Mouse (Mus musculus) thymus, postnatal 36 days (tissue): ENCODE results near the gene Rtcb.
A peak's percentile ranks its signal among the peaks of the same experiment; 100 is the strongest.

Source experiments
- DNase-seq, 2 experiments: peaks; one replicate each; pipeline ENCODE4 v3.0.0; 2022; ENCODE audit warnings: mixed read lengths in 2 of 2

Gene Rtcb

DNA sequence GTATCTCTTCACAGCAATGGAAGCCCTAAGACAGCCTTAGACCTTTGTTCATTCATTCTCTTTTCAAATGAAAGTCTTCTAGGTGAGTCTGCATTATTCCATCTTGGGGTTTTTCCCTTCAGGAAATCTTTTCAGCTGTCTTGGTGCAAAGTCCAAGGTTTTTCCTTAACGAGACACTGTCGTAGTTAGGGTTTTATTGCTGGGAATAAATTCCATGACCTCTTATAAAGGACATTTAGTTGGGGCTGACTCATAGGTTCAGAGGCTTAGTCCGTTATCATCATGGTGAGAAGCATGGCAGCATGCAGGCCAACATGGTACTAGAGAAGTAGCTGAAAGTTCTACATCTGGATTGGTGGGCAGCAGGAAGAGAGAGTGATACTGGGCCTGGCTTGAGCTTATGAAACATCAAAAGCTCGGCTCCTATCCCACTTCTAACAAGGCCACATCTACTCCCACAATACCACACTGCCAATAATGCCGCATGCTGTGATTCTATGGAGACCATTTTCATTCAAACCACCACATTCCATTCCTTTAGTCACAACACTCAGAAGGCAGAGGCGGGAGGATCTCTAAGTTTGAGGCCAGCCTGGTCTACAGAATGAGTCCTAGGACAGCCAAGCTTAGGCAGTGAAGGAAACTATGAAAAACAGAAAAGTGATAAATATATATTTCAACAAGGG is 21.2 kb downstream of the Rtcb start:
- DNase-seq, result no peak

DNA sequence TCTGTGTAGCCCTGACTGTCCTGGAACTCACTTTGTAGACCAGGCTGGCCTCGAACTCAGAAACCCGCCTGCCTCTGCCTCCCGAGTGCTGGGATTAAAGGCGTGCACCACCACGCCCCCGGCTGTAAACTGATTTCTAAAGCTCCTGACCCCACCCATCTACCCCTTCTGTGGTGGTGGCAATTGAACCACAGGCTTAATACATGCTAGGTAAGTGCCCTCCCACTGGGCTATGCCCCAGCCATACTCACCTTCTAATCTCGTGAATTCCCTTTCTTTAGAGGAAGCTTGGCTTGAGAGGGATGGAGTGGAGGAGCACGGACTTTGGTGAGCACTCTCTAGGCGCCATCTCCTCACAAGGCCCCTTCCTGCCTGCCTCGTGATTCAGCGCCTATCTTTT is 27.7 kb downstream of the Rtcb start:
- no peak for DNase-seq

- DNase-seq, result no peak
These were observed 28.4 kb downstream of the Rtcb start for GRCm38 (mm10) chr10:85929208-85929591.

DNA sequence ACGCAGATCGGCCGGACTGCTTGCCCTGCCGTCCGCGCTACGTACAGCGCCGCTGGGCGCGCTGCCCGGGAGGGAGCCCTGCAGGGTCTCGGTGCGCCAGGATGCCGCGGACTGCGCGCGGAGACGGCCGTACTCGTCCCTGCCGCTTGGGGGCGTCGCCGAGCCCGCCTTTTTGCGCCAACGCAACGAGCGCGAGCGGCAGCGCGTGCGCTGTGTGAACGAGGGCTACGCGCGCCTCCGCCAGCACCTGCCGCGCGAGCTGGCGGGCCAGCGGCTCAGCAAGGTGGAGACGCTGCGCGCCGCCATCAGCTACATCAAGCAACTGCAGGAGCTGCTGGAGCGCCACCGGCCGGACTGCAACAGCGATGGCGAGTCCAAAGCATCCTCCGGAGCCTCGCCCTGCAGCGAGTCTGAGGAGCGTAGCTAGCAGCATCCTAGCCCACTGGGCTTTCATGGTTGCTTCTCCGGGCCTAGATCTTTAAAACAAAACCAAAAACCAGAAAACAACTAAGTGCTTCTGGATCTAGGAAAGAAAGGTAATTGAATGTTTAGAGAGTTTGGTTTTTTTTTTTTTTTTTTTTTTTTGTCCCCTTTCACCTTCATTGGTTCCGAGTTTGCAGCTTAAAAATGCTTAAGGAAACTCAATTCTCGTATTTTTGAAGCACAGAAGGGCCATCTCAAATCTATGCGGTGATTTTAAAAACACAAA is 29.0 kb downstream of the Rtcb start:
- DNase-seq, result peak; percentile 76 to 82

DNA sequence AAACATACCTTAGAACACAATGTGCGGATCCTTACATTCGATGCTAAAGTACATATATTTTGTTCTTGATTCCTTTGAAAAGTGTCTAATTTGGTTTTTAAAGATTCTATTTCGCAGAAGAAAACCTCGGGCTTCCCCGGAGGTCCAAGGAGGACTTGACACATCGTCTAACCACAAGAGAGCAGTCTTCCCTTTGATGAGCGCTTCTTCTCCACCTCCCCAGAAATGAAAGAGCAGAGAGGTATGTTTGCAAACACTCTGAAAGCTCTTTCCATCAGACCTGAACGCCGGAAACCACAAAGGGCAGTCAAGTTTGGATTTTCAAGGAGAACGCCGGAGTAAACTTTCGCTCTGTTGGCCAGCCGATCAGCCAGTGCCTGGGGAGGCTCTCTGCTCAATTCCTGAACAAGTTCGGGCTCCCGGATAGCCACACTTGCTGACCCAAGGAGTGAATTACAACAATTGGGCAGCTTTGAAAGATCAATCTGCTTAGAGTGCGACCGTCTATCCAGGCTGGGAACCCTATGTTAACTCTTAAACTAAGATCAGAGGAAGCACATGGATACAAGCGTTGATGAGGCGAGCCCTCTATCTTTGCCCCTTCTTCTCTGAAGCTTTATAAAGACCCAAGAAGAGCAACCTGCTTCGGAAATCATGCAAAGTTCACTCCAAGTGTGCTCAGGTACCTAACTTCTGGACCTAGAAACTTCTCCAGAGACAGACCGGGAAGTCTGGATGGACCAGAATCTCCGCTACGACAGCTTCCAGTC is 29.8 kb downstream of the Rtcb start, which contains the start of gene Ascl4:
Ascl4 (plus strand) TSS at position 6 of the 770 bp plus-strand sequence.
- DNase-seq, result peak; percentile 11 to 14

- DNase-seq, result peak; percentile 95 to 98
These were observed 40.9 kb downstream of the Rtcb start, which contains the start of gene Prdm4 for GRCm38 (mm10) chr10:85916498-85917309. Gene Prdm4, minus strand, starts transcription at chr10:85917142.
